Mouse (Mus musculus): Measurements from ENCODE around the gene Top1. TPM values are rescaled to one million over a fixed set of nuclear protein-coding genes. Genes with fewer than 3 reads are reported as not detected.

The Top1 gene
- total and polyA plus RNA-seq, 3 experiments: 89.8 to 312 (median 91.3) TPM

DNA sequence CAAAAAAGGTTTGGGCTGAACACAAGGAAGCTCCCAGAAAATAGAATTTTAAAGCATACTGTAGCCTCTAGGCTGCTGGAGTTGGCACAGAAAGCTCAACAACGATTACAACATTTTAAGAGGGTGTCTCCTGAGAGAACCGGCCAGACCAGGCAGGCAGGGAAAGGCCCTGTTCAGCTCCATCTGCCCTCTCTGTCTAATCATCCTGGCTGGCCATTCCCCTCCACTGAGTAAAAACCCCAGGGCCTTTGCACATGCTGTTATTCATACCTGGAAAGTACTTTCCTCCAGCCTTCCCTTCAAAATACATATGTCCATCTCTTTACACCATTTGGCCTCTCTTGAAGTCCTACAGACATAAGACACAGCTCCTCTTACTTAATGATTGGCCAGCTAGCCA lies 83.7 kb downstream of the Top1 start:
- Histone ChIP-seq H3K4me2 (ENCODE audit: insufficient read depth, low read depth, poor library complexity, severe bottlenecking) (no peak overlapping the region), H3K9me3 (replicated peaks; ENCODE audit: low read length) (no peaks in the 10 kb centered on the region), H3K4me1 (ENCODE audit: control insufficient read depth in 1 of 2, insufficient read depth in 2 of 2) (peaks cover 7 to 50% of the 10 kb centered on the region in 2 experiments), H3K27ac (ENCODE audit: insufficient read depth, low read depth) (no peak overlapping the region), H3K27me3 (replicated peaks) (peaks cover 2% of the 10 kb centered on the region), H3K9ac (ENCODE audit: insufficient read depth, low read depth) (no peak overlapping the region), H3K36me3 (replicated peaks in 1 of 2; ENCODE audit: control insufficient read depth in 1 of 2, insufficient read depth in 1 of 2, low read length in 1 of 2) (peaks cover 5 to 24% of the 10 kb centered on the region in 2 experiments), H3K79me2 (replicated peaks; ENCODE audit: control insufficient read depth, extremely low read depth, insufficient read depth, poor library complexity, severe bottlenecking) (no peaks in the 10 kb centered on the region; the same call in 1 of the 2 replicates), H3K4me3 (replicated peaks in 1 of 3; ENCODE audit: low read depth in 2 of 3, low read length in 2 of 3, poor library complexity in 1 of 3) (no peak overlapping the region)
- DNase-seq (ENCODE audit: extremely low read depth): peak; percentile 34
- in situ Hi-C loops (cut with MboI; ENCODE audit: low pct_ligation_motif_present, low pct_unique_long_range_greater_than_20kb, low sequenced_read_pairs): no loop called here
- dilution Hi-C loops (cut with MboI; ENCODE audit: extremely low pct_ligation_motif_present, extremely low pct_unique_long_range_greater_than_20kb, low sequenced_read_pairs): no loop called here
- no peak for TF ChIP-seq MXI1 (IDR thresholded peaks at IDR 0.05; ENCODE audit: low read depth, low read length)
- TF ChIP-seq POLR2A (IDR thresholded peaks at IDR 0.05; ENCODE audit: low read depth, low read length): no peak
- no peak for TF ChIP-seq MAX (IDR thresholded peaks at IDR 0.05; ENCODE audit: low read length)
- TF ChIP-seq HCFC1 (IDR thresholded peaks at IDR 0.05; ENCODE audit: low read depth, low read length): no peak
- no peak for TF ChIP-seq JUN (IDR thresholded peaks at IDR 0.05; ENCODE audit: insufficient read depth, low read depth, low read length)
- no peak for TF ChIP-seq RCOR1 (conservative IDR thresholded peaks at IDR 0.05; ENCODE audit: low read depth, low read length)
- no peak for TF ChIP-seq RAD21 (IDR thresholded peaks at IDR 0.05; ENCODE audit: low read depth, low read length)
- no peak for TF ChIP-seq TCF12 (IDR thresholded peaks at IDR 0.05; ENCODE audit: low read depth, low read length)
- TF ChIP-seq MAFK (IDR thresholded peaks at IDR 0.05; ENCODE audit: insufficient replicate concordance, low read length): no peak
- TF ChIP-seq CHD2 (IDR thresholded peaks at IDR 0.05; ENCODE audit: low read length): no peak
- no peak for TF ChIP-seq ETS1 (conservative IDR thresholded peaks at IDR 0.05; ENCODE audit: low read depth, low read length)
- TF ChIP-seq TBP (conservative IDR thresholded peaks at IDR 0.05; ENCODE audit: low read depth, low read length): no peak
- TF ChIP-seq USF1 (IDR thresholded peaks at IDR 0.05; ENCODE audit: low read depth, low read length): no peak
- TF ChIP-seq MAZ (IDR thresholded peaks at IDR 0.05; ENCODE audit: low read depth, low read length): no peak
- no peak for TF ChIP-seq ELF1 (IDR thresholded peaks at IDR 0.05; ENCODE audit: low read depth, low read length)
- TF ChIP-seq MYC (IDR thresholded peaks at IDR 0.05; ENCODE audit: low read depth, low read length): no peak
- no peak for TF ChIP-seq CTCF (conservative IDR thresholded peaks at IDR 0.05 in 1 of 2, IDR thresholded peaks at IDR 0.05 in 1 of 2; ENCODE audit: low read depth in 2 of 2, low read length in 2 of 2)
- TF ChIP-seq ZKSCAN1 (IDR thresholded peaks at IDR 0.05; ENCODE audit: borderline replicate concordance, low read depth, low read length): no peak
- TF ChIP-seq PAX5 (IDR thresholded peaks at IDR 0.05; ENCODE audit: low read length): no peak

DNA sequence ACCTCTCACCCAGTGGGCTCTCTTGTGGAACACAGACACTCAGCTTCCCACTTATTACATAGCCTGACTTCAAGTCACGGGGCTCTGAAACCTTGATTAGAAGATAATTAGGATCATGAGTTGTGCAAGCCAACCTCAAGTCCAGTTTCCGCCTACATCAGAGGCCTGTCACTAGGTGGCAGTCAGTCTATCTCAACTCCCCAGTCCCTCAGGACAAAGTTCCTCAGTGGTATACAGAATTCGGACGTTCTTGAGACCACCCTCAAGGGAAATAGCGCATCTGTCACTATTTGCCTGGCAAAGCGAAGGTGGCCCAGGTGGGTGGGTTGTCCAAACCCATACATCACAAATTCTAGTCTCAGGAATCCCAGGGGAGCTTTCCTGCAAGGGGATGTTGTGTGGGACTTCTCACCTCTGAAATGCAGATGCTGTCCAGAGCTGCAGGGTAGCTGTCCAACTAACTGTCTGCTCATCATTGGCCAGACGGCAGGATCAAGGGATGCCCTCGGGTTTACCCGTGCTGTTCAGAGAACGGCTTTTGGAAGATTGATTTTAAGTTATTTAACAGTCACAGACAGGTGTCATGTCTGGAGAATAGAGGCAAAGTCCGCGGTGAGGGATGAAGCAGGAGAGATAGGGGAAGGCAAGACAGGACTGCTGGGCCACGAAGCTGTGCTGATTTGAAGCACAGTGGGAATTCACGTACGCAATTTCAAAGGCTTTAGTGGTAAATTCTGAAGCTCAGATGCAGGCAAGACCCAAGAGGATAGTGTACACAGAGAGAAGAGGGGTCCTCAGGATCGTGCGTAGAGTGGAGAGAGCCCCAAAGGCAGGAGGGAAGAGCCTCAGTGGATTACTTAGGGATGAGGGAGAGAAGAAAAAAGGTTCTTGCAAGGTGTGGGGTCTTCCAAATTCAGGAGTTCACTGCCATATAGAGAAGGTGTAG lies 84.4 kb downstream of the Top1 start:
- peaks cover 3 to 24% of the 10 kb centered on the region in 2 experiments for H3K36me3 ChIP-seq (replicated peaks in 1 of 2; ENCODE audit: control insufficient read depth in 1 of 2, insufficient read depth in 1 of 2, low read length in 1 of 2)
- peak; percentile 39 for DNase-seq (ENCODE audit: extremely low read depth)
- H3K9ac ChIP-seq (ENCODE audit: insufficient read depth, low read depth): no peak overlapping the region
- H3K4me3 ChIP-seq (replicated peaks in 1 of 3; ENCODE audit: low read depth in 2 of 3, low read length in 2 of 3, poor library complexity in 1 of 3): peak overlapping the region in 1 of 3 experiments; percentile 82
- H3K4me2 ChIP-seq (ENCODE audit: insufficient read depth, low read depth, poor library complexity, severe bottlenecking): peak overlapping the region; percentile 11
- no peaks in the 10 kb centered on the region; the same call in 1 of the 2 replicates for H3K79me2 ChIP-seq (replicated peaks; ENCODE audit: control insufficient read depth, extremely low read depth, insufficient read depth, poor library complexity, severe bottlenecking)
- no peaks in the 10 kb centered on the region for H3K9me3 ChIP-seq (replicated peaks; ENCODE audit: low read length)
- peaks cover 2% of the 10 kb centered on the region for H3K27me3 ChIP-seq (replicated peaks)
- in situ Hi-C loops (cut with MboI; ENCODE audit: low pct_ligation_motif_present, low pct_unique_long_range_greater_than_20kb, low sequenced_read_pairs) (no loop called here), dilution Hi-C loops (cut with MboI; ENCODE audit: extremely low pct_ligation_motif_present, extremely low pct_unique_long_range_greater_than_20kb, low sequenced_read_pairs) (no loop called here)
- no peak for TF ChIP-seq JUN (IDR thresholded peaks at IDR 0.05; ENCODE audit: insufficient read depth, low read depth, low read length)
- TF ChIP-seq POLR2AphosphoS2 (IDR thresholded peaks at IDR 0.05; ENCODE audit: low read depth, low read length): no peak
- TF ChIP-seq RAD21 (IDR thresholded peaks at IDR 0.05; ENCODE audit: low read depth, low read length): peak; percentile 65
- peak; percentile 74 for TF ChIP-seq SMC3 (IDR thresholded peaks at IDR 0.05; ENCODE audit: low read depth, low read length)
- no peak for TF ChIP-seq BHLHE40 (IDR thresholded peaks at IDR 0.05; ENCODE audit: low read depth, low read length)
- peak in 1 of 2 experiments; percentile 75; a peak in 2 of 4 replicates for TF ChIP-seq CTCF (conservative IDR thresholded peaks at IDR 0.05 in 1 of 2, IDR thresholded peaks at IDR 0.05 in 1 of 2; ENCODE audit: low read depth in 2 of 2, low read length in 2 of 2)
- no peak for TF ChIP-seq CHD1 (IDR thresholded peaks at IDR 0.05; ENCODE audit: low read depth, low read length)
- no peak overlapping the region for H3K27ac ChIP-seq (ENCODE audit: insufficient read depth, low read depth)
- peaks cover 7 to 57% of the 10 kb centered on the region in 2 experiments for H3K4me1 ChIP-seq (ENCODE audit: control insufficient read depth in 1 of 2, insufficient read depth in 2 of 2)

Data from CH12.LX (cell line).